Mouse (Mus musculus): ENCODE data around the gene Zfp444.

Zfp444 gene

GRCm38 (mm10) chr7:6220147-6220546 lies 48.1 kb downstream of the Zfp444 start:
- no peak for DNase-seq

- DNase-seq, result no peak
These were observed 50.0 kb downstream of the Zfp444 start, which contains the start of gene Zscan5b for GRCm38 (mm10) chr7:6221978-6222377. Zscan5b (plus strand) TSS chr7:6222278.

- DNase-seq, result peak; percentile 10
These were observed 56.5 kb downstream of the Zfp444 start for GRCm38 (mm10) chr7:6228491-6228890.

- DNase-seq, result no peak
These were observed 67.8 kb downstream of the Zfp444 start for GRCm38 (mm10) chr7:6239787-6240186.

GRCm38 (mm10) chr7:6240841-6241425 lies 68.9 kb downstream of the Zfp444 start:
- peak; percentile 13 for DNase-seq
